Mouse (Mus musculus): Measurements from ENCODE around the gene Sh3yl1.
A peak's percentile ranks its signal among the peaks of the same experiment; 100 is the strongest.

Gene Sh3yl1

DNA sequence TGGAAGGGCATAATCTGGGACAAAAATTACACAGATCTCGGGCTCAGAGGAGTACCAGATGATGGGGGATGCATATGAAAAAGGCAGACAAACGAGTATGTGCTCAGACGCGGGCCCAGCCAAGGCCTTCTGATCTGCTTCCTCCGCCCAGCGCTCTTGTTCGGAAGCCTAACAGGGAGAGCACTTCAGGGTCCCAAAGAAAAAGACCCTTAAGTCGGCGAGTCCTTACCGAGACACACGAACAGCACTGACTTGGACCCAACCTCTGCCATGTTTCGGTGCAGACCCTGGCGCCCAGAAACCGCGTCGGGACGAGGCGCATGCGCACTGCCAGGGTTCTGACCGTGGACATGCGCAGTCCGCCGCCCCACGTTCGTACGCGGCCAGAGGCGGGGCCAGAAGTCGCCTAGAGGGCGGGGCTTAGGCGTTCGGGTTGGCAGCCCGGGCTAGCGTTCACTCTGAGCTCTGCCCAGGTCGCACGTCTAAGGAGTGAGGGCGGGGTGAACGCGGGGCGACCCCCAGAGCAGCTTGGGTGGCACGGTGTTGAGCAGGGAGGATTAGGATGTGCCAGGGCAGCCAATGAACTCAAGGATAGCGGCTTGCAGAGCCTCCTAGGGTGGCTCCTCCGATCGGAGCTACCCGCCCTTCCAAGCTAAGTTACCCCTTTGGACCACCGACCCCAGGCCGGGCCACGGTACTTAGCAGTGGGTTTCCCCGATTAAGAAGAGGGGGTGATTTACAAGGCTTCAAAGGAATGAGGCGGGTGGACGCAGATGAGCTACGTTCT, at the start of gene Sh3yl1, which contains the start of gene Acp1:
Sh3yl1 (plus strand) TSS at position 408 of the 787 bp plus-strand sequence.
Acp1 (minus strand) TSS at position 329 of the 787 bp plus-strand sequence.
- peak; percentile 94 to 96 for DNase-seq

- DNase-seq: no peak
Measured at GRCm38 (mm10) chr12:30864347-30864746, 47.1 kb upstream of the Sh3yl1 start.

- DNase-seq: no peak
Measured at GRCm38 (mm10) chr12:30865781-30866180, 45.7 kb upstream of the Sh3yl1 start.

- no peak for DNase-seq
Measured at GRCm38 (mm10) chr12:30879447-30879846, 32.0 kb upstream of the Sh3yl1 start.

DNA sequence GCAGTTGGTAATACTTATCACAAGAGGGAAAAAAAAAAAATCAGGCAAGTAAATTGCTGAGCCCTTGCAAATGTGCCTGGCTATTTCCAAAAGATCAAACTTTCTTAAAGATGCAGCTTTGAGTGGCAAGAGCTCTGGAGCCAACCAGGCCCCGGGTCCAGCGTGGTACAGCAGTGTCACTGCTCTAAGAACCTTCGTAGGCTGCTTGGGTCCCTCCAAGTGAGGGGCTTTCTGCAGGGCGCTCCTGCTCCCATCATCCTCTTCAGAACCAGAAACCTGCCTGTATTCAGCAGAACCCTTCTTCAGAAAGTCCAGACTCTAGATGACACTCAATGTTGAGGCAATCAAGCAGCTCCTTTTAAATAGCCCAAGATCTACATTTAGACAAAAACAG, 27.9 kb upstream of the Sh3yl1 start:
- no peak for DNase-seq

GRCm38 (mm10) chr12:30883986-30884621, 27.4 kb upstream of the Sh3yl1 start, which contains the start of gene Alkal2:
Gene Alkal2, plus strand, starts transcription at chr12:30884322.
- no peak for DNase-seq

DNA sequence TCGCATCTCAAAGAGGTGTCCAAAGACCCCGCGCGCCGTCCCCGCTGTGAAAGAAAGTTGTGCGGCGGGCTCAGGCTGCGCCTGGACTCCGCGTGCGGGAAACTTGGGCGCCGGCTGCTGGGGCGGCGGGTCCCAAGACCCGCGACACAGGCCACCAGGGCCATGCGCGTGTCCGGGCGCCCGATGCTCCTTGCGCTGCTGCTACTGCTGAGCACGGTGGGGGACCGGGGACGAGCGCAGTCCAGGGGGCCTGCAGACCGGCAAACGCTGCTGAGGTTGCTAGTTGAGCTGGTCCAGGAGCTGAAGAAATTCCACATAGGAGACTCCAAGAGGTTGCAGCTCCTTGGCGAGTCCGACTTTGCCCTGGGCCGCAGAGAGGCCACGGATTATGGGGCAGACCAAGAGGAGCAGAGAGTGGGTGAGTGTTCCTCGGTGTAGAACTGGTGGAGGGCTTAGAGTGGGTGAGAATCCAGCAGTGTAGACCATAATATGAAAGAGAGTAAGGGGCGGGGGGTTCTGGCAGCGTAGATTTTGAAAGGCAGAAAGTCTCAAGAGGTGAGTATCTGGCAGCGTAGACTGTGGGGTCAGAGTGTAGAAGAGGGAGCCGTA, 26.7 kb upstream of the Sh3yl1 start:
- DNase-seq: no peak

GRCm38 (mm10) chr12:30885891-30886290, 25.6 kb upstream of the Sh3yl1 start:
- DNase-seq: no peak

GRCm38 (mm10) chr12:30888003-30888402, 23.5 kb upstream of the Sh3yl1 start:
- no peak for DNase-seq

DNA sequence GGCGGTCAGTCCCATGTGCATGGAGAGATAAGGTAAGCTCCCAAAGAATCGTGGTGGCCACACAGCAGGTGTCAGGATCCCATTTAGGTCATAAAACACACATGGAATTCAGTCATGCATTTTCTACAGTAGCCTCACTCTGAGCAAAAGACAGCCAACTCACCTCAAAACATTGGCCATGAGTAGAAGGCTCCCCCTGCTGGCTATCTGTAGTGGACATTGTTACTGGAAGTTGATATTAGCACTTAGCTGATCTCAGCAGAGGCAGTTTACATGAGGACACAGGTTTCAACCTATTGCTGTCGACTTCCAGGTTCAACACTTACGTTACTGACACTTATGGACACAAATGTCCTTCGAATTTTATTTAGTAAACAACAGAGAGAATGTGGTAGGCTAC, 21.4 kb upstream of the Sh3yl1 start:
- no peak for DNase-seq

DNA sequence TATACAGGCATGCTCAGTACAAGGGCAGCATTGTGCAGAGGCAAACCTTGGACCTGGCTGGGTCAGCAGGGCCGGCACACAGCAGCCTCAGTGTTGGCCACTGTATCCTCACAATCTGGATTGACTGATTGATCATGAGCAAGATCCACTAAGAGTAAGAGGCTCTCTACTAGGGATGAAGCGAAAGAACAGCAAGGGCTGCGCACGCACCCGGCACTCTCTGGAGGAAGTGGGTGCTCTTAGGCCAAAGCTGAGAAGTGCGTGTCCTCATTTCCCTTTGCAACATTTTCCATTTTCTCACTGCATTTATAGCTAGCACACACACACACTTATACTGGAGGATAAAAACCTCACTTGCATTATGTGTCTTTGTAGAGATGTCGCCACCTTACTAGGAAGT, 20.0 kb upstream of the Sh3yl1 start:
- no peak for DNase-seq

- DNase-seq: no peak
Measured at GRCm38 (mm10) chr12:30897039-30897438, 14.4 kb upstream of the Sh3yl1 start.

DNA sequence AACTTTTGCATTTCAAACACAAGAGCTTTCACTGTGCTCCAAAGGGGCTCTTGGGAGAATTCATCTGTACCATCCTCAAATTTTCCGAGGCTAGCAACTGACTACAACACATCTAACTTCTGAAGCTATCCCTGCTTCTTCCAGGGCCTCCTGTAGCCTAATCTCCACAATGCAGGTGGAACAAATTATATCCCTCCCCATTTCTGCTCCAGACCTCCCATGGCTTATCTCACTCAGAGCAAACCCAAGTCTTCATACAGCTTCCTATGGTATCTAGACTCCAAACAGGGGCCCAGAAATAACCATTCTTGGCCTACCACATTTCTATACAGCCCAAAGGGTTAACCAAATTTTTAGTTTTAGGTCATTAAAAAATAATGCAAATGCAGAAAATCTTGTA, 2.8 kb upstream of the Sh3yl1 start:
- no peak for DNase-seq

DNA sequence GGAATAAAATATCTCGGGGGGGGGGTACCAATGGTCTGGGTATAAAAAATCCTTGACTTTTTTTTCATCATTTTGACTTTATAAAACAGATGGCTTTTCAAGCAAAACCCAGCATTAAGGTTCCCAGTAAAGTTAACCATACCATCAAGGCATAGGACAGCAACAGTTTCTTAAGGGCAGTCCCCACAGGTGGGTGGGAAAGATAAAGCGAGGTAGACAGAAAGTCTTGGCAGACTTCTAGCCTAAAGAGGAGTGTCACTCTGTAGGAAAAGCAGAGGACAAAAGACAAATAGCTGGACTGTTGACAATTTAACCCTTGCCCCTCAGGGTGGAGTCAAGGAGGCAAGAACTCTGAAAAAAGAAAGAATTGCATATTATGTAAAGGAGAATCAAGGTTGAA, 1.6 kb upstream of the Sh3yl1 start:
- DNase-seq: no peak

DNA sequence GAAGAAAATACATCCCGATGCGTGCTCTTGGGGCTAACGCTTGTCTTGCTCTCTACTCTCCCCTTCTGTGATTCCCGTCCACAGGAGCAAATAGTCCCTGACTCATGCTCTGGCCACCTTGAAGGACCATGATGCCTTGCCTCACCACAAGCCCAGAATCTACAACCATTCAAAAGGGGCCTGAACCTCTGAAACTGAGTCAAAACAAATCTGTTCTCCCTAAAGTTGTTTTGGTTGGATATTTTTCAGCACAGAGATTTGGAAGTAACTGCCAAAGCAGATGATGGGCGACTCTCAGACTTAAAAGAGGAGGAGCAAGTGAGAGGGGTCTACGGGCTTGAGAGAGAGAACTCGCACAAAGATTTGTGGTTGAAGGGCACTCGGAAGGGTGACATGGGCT, 608 bp upstream of the Sh3yl1 start:
- DNase-seq: no peak

DNA sequence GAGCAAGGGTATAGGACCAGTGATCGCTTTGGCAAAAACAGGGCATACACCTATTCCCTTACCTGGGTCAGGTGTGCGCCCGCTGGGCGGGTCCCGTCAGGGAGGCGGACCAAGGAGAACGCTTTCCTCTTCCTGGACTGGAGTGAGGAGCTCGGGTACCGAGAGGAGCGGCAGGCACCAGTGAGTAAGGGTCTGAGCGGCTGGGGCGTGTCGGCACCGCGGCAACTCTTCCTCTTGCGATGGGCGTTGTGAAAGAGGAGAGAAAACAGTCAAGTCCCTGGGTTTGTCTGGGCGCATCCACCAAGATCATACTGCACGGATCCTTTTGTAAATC, 547 bp downstream of the Sh3yl1 start:
- peak; percentile 39 to 51 for DNase-seq

GRCm38 (mm10) chr12:30912840-30913239, 1.4 kb downstream of the Sh3yl1 start:
- no peak for DNase-seq

GRCm38 (mm10) chr12:30922401-30922800, 10.9 kb downstream of the Sh3yl1 start:
- no peak for DNase-seq

DNA sequence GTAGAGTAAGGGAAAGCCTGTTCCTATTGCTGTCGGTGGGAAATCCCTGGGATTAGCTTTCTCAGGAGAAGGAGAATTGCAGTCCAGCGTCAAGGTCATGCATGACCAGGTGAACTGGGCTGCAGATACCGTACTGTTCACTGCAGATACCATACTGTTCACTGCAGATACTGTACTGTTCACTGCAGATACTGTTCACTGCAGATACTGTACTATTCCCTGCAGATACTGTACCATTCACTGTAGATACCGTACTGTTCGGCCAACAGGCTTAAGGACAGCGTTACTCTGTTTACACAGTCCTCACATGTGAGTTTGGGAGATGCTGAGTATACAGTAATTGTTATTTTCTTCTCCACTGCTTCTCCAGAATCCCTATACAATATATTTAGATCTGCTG, 16.7 kb downstream of the Sh3yl1 start:
- DNase-seq: no peak

DNA sequence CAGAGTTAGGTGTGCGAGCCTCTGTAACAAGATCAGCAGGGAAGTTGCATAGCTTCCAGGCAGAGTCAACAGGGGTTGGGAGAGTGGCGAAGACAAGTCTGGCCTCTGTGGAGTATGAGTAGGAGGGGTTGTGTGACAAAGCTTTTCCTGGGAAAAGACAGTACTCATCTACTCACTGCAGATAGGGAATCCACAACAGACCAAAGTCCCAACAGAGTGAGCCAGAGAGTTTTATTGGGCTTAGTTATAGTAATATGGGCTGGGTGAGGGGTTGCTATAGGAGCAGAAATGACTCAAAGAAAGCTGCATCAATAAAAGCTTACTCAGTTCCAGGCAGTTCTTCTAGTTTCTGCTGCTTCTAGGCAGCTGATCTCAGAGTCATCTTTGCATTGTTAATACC, 21.8 kb downstream of the Sh3yl1 start:
- no peak for DNase-seq

GRCm38 (mm10) chr12:30936899-30937298, 25.4 kb downstream of the Sh3yl1 start:
- no peak for DNase-seq

DNA sequence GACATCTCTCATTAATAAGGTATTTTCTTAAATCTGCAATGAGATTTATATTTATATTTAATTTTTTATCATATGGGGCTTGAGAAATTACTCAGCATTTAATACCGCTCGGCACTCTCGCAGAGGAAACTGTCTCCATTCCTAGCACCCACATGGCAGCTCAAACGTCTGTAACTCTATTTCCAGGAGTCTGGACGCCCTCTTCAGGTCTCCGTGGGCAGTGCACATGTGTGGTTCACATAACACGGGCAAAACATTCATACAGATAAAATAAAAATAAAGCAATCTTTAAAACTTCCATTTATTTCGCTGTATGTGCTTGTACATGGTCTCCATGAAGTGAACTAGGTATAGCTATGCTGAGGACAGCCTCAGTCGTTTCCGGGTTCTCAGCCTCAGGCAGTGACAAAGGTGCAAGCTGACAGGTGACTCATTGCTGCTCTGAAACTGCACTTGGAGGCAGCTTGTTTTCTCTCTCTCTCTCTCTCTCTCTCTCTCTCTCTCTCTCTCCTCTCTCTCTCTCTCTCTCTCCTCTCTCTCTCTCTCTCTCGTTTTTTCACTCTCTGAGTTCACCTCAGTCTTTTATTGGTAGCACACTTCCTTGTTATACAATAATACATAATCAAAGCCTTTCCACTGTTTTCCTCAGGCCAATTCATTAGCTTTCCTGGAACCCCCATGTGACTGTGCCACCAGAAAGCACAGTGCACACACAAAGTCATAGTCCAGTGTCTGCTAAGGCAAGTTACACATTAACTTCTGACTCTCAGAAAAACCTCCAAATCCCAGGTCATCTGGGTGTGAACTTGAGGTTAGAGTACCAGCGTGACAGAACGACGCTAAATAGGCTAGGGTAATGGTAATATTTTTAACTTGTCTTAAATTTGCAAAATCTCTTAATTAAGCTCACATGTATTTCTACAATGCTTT, 31.9 kb downstream of the Sh3yl1 start:
- no peak for DNase-seq

GRCm38 (mm10) chr12:30944197-30944596, 32.7 kb downstream of the Sh3yl1 start:
- DNase-seq: no peak

Data from thymus, postnatal 36 days (tissue).